Mouse (Mus musculus): Measurements from ENCODE around the gene Smad3. TPM values are rescaled to one million over a fixed set of nuclear protein-coding genes. Genes with fewer than 3 reads are reported as not detected.
A peak's percentile ranks its signal among the peaks of the same experiment; 100 is the strongest.

Gene Smad3
- polyA plus RNA-seq, 1 experiment from 2014 or later = 11.8 TPM

- H3K27me3 ChIP-seq (replicated peaks; ENCODE audit: insufficient read depth, low read length) = no peaks in the 10 kb centered on the region
- H3K27ac ChIP-seq (ENCODE audit: low read length) = peak overlapping the region; percentile 71
- TF ChIP-seq EP300 (IDR thresholded peaks at IDR 0.05) (peak; percentile 95), CTCF (IDR thresholded peaks at IDR 0.05) (no peak)
- ATAC-seq = peak; percentile 91
- 14% methylated on average over 17 of the region's 18 CpGs for WGBS
- peak; percentile 96 for DNase-seq (ENCODE audit: low spot score)
- H3K9ac ChIP-seq (replicated peaks; ENCODE audit: low read depth) = no peak overlapping the region
- no peaks in the 10 kb centered on the region for H3K36me3 ChIP-seq (ENCODE audit: insufficient read depth, low read length)
- H3K4me2 ChIP-seq (replicated peaks; ENCODE audit: low read depth, low read length) = peak overlapping the region; percentile 11; the same call in 1 of the 2 replicates
- H3K4me1 ChIP-seq (ENCODE audit: insufficient read depth, low read depth, low read length) = peaks cover 44% of the 10 kb centered on the region
- H3K9me3 ChIP-seq (ENCODE audit: low read length) = no peaks in the 10 kb centered on the region
- no peak overlapping the region for H3K4me3 ChIP-seq (ENCODE audit: low read depth, low read length)
Observed at GRCm38 (mm10) chr9:63716150-63717138, 41.4 kb downstream of the Smad3 start.

- Histone ChIP-seq H3K4me3 (ENCODE audit: low read depth, low read length) (no peak overlapping the region), H3K27ac (ENCODE audit: low read length) (no peak overlapping the region), H3K27me3 (replicated peaks; ENCODE audit: insufficient read depth, low read length) (no peaks in the 10 kb centered on the region), H3K36me3 (ENCODE audit: insufficient read depth, low read length) (no peaks in the 10 kb centered on the region), H3K4me2 (replicated peaks; ENCODE audit: low read depth, low read length) (no peak overlapping the region), H3K9ac (replicated peaks; ENCODE audit: low read depth) (no peak overlapping the region), H3K4me1 (ENCODE audit: insufficient read depth, low read depth, low read length) (peaks cover 26% of the 10 kb centered on the region), H3K9me3 (ENCODE audit: low read length) (no peaks in the 10 kb centered on the region)
- ATAC-seq (no peak), DNase-seq (ENCODE audit: low spot score) (no peak)
- 70% methylated on average over 6 of the region's 6 CpGs for WGBS
- TF ChIP-seq EP300 (IDR thresholded peaks at IDR 0.05) = no peak
- no peak for TF ChIP-seq CTCF (IDR thresholded peaks at IDR 0.05)
Observed at GRCm38 (mm10) chr9:63714572-63714971, 43.2 kb downstream of the Smad3 start.

DNA sequence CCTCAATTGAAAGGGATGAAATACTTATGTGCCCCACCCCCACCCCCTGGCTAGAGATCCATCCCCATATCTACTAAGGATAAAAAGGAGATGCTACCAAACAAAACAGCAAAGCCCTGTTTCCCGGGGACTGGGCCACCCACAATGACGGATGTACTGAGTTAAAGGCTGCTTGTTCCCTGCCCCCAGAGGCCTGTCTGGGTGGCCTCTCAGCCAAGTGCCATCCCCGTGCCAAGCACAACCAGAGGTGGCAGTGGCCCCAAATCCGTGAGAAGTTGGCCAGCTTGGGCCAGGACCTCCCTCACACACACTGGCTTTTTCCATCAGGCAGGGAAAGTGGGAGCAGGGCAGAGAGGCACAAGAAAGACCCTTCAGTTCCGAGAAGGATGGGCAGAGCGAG is 45.0 kb downstream of the Smad3 start:
- DNase-seq (ENCODE audit: low spot score) (no peak), ATAC-seq (no peak)
- Histone ChIP-seq H3K9ac (replicated peaks; ENCODE audit: low read depth) (no peak overlapping the region), H3K4me1 (ENCODE audit: insufficient read depth, low read depth, low read length) (peaks cover 20% of the 10 kb centered on the region), H3K4me2 (replicated peaks; ENCODE audit: low read depth, low read length) (no peak overlapping the region), H3K36me3 (ENCODE audit: insufficient read depth, low read length) (no peaks in the 10 kb centered on the region), H3K9me3 (ENCODE audit: low read length) (no peaks in the 10 kb centered on the region), H3K27me3 (replicated peaks; ENCODE audit: insufficient read depth, low read length) (no peaks in the 10 kb centered on the region), H3K4me3 (ENCODE audit: low read depth, low read length) (no peak overlapping the region), H3K27ac (ENCODE audit: low read length) (no peak overlapping the region)
- no peak for TF ChIP-seq EP300 (IDR thresholded peaks at IDR 0.05)
- WGBS = 62% methylated on average over 6 of the region's 6 CpGs

GRCm38 (mm10) chr9:63711580-63712230 is 46.1 kb downstream of the Smad3 start:
- no peaks in the 10 kb centered on the region for H3K27me3 ChIP-seq (replicated peaks; ENCODE audit: insufficient read depth, low read length)
- no peaks in the 10 kb centered on the region for H3K36me3 ChIP-seq (ENCODE audit: insufficient read depth, low read length)
- no peaks in the 10 kb centered on the region for H3K9me3 ChIP-seq (ENCODE audit: low read length)
- no peak overlapping the region for H3K4me2 ChIP-seq (replicated peaks; ENCODE audit: low read depth, low read length)
- TF ChIP-seq EP300 (IDR thresholded peaks at IDR 0.05) (0 out of 2 replicates have a peak, but pooled peaks have one; percentile 33), CTCF (IDR thresholded peaks at IDR 0.05) (no peak)
- WGBS = 69% methylated on average over 13 of the region's 13 CpGs
- no peak overlapping the region for H3K4me3 ChIP-seq (ENCODE audit: low read depth, low read length)
- H3K4me1 ChIP-seq (ENCODE audit: insufficient read depth, low read depth, low read length) = peaks cover 19% of the 10 kb centered on the region
- no peak overlapping the region for H3K9ac ChIP-seq (replicated peaks; ENCODE audit: low read depth)
- ATAC-seq (peak; percentile 51), DNase-seq (ENCODE audit: low spot score) (peak; percentile 77)
- no peak overlapping the region for H3K27ac ChIP-seq (ENCODE audit: low read length)

GRCm38 (mm10) chr9:63709857-63710256 is 47.9 kb downstream of the Smad3 start:
- H3K4me1 ChIP-seq (ENCODE audit: insufficient read depth, low read depth, low read length) = peaks cover 18% of the 10 kb centered on the region
- WGBS = 88% methylated on average over 5 of the region's 5 CpGs

GRCm38 (mm10) chr9:63709266-63709665 is 48.5 kb downstream of the Smad3 start:
- Histone ChIP-seq H3K9ac (replicated peaks; ENCODE audit: low read depth) (no peak overlapping the region), H3K36me3 (ENCODE audit: insufficient read depth, low read length) (no peaks in the 10 kb centered on the region), H3K4me1 (ENCODE audit: insufficient read depth, low read depth, low read length) (peaks cover 22% of the 10 kb centered on the region), H3K27me3 (replicated peaks; ENCODE audit: insufficient read depth, low read length) (no peaks in the 10 kb centered on the region), H3K4me3 (ENCODE audit: low read depth, low read length) (no peak overlapping the region), H3K4me2 (replicated peaks; ENCODE audit: low read depth, low read length) (no peak overlapping the region), H3K9me3 (ENCODE audit: low read length) (no peaks in the 10 kb centered on the region), H3K27ac (ENCODE audit: low read length) (no peak overlapping the region)
- ATAC-seq = no peak
- TF ChIP-seq EP300 (IDR thresholded peaks at IDR 0.05) = no peak
- peak; percentile 65 for TF ChIP-seq CTCF (IDR thresholded peaks at IDR 0.05)
- DNase-seq (ENCODE audit: low spot score) = no peak

More at GRCm38 (mm10) chr9:63709857-63710256, 47.9 kb downstream of the Smad3 start:
- Histone ChIP-seq H3K9ac (replicated peaks; ENCODE audit: low read depth) (no peak overlapping the region), H3K27me3 (replicated peaks; ENCODE audit: insufficient read depth, low read length) (no peaks in the 10 kb centered on the region), H3K9me3 (ENCODE audit: low read length) (no peaks in the 10 kb centered on the region), H3K4me2 (replicated peaks; ENCODE audit: low read depth, low read length) (no peak overlapping the region), H3K36me3 (ENCODE audit: insufficient read depth, low read length) (no peaks in the 10 kb centered on the region), H3K27ac (ENCODE audit: low read length) (no peak overlapping the region), H3K4me3 (ENCODE audit: low read depth, low read length) (no peak overlapping the region)
- no peak for TF ChIP-seq CTCF (IDR thresholded peaks at IDR 0.05)
- TF ChIP-seq EP300 (IDR thresholded peaks at IDR 0.05) = no peak
- ATAC-seq (no peak), DNase-seq (ENCODE audit: low spot score) (no peak)
